Mouse (Mus musculus) kidney, adult 2 months (tissue): ENCODE measurements around the gene Zfyve27.

Experiments
- CTCF ChIP-seq: fragments of 200-500 bp; conservative IDR thresholded peaks from 2 replicates; pipeline ENCODE4 v1.5.1; 2011; ENCODE audit warnings: low read depth, mild to moderate bottlenecking, control low read depth, low read length, moderate library complexity, mixed read lengths; ENCODE audit not compliant: insufficient read depth, insufficient read length
- POLR2A ChIP-seq: fragments of 200-500 bp; IDR thresholded peaks from one replicate; pipeline ENCODE4 v1.6.1; 2011; ENCODE audit warnings: low read depth, low read length, control low read depth

DNA sequence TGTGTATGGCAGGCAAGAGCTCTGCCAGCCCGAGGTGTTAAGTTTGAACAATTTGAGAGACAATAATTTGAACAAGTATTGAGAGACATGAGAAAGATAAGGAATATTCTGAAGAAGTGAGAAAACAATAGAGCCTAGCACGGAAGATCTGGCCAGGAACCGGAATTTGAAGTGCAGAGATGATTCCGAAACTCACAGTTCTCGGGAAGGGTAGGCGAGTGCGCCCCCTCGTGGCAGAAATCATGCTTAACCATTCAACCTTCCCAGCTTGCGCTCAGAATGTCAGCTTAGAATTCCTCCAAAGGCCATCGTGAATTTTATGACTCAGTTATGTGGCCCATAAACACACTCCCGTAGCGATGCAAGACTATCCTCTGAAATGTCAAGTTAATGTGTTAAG is 2.4 kb downstream of the Zfyve27 start:
- TF ChIP-seq CTCF (peak; percentile 97), POLR2A (no peak)
